Mouse (Mus musculus) cortical plate, adult 2 months (tissue): Measurements from ENCODE around the gene Ccm2.

Experiments
- CTCF ChIP-seq: fragments of 200-500 bp; IDR thresholded peaks from 2 replicates; pipeline ENCODE4 v1.5.1; 2011; ENCODE audit warnings: mild to moderate bottlenecking, control low read depth, low read length; ENCODE audit not compliant: insufficient read depth; ENCODE audit errors: extremely low read depth
- POLR2A ChIP-seq: fragments of 200-500 bp; IDR thresholded peaks from 2 replicates; pipeline ENCODE4 v1.6.1; 2011; ENCODE audit warnings: mild to moderate bottlenecking, low read length, control low read depth; ENCODE audit not compliant: insufficient read depth; ENCODE audit errors: extremely low read depth

DNA sequence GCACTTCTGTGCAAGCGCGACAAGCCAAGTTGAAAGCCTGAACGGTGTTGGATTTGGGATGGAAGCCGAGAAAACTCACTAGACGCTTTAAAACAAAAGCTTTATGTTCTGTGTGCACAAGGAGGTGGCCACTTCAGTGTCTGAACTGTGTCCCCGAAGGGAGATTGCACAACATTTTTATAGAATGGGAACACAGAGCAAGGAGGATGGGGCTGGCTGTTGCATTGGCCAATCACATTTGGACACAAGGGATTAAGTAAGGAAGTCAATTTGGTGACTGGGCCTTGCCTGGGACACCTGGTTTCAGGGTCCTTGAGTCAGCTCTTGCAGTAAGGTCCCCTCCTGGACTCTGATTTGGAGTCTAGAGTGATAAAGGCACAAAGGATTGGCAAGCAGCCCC, 42.0 kb upstream of the Ccm2 start:
- TF ChIP-seq CTCF (no peak), POLR2A (no peak)
